13 mouse cellular contexts compared by ENCODE assay signal in the genomic region with DNA sequence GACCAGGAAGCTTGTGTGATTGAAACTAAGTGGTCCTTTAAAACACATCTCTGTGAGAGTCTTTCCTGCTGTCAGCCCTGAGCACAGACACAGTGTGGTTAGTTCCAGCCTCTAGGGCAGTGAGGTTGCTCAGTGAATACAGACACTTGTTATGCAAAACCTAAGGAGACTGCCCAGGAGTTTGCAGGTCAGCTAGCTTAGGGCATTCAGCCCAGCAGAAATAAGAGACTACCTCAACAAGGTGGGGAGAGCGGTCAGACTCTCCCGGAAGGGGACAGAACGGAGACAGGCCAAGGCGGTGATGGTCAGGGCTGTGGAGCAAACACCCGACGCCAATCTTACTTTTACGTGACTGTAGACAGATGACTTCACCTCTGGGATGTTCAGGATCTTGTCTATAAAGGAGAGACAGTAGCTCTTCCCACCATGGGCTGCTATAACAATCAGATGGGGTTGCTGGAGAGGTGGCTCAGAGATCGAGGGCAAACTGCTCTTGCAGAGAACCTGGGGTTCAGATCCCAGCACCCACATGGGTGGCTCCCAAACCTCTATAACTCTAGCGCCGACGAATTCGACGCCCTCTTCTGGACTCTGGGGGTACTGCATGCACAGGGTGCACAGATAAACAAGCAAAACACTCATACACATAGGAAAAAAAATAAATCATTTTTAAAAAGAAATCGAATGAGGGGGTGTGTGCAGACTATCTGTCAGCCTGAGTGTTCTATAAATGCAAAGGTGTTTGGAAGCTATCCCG. TPM values are rescaled to one million over a fixed set of nuclear protein-coding genes. Genes with fewer than 3 reads are reported as not detected.
DNase-seq lines count a peak whose midpoint lies in the region; TF ChIP-seq lines count a peak whose summit lies in the region.
"Had no signal": no experiment of that assay in that cellular context is flagged by ENCODE, and none has a peak within 500 bp of the region (broad histone marks: within the 10 kb centered on the region; RNA-seq: fewer than 3 reads in every experiment).

No protein-coding gene starts in this region.

- DNase-seq in gastrocnemius, adult 2 months, result peak; percentile 65
- DNase-seq in gastrocnemius, postnatal 25 days, result no peak
- DNase-seq in layer of hippocampus, adult 2 months (ENCODE audit: low spot score in 2 of 2), result no peak
- DNase-seq in layer of hippocampus, postnatal 25 days (ENCODE audit: extremely low spot score in 1 of 2, low spot score in 1 of 2), result no peak
- DNase-seq in A20 (ENCODE audit: low read depth, low spot score), result peak; percentile 39
- DNase-seq in R1 (ENCODE audit: low read depth, low spot score), result peak; percentile 66
- no peak for DNase-seq in retina, embryonic 14.5 days (ENCODE audit: low spot score)
- DNase-seq in right cerebral cortex, postnatal 36 days (ENCODE audit: low spot score in 2 of 2), result no peak
- DNase-seq: spleen, adult 18-20 months had no signal

- peak; percentile 62 for TF ChIP-seq CTCF in gastrocnemius, adult 2 months (IDR thresholded peaks at IDR 0.05)
- TF ChIP-seq CTCF in layer of hippocampus, adult 2 months (conservative IDR thresholded peaks at IDR 0.05), result peak; percentile 58

- intact Hi-C loops in gastrocnemius, adult 2 months (cut with DNase I), result no loop called here

- peak overlapping the region; percentile 94 for H3K27ac ChIP-seq in gastrocnemius, adult 2 months
- H3K27ac ChIP-seq in layer of hippocampus, adult 2 months, result no peak overlapping the region
- H3K27ac ChIP-seq: limb, embryonic 15.5 days; midbrain, embryonic 12.5 days had no signal

- no peak overlapping the region for H3K4me3 ChIP-seq in gastrocnemius, adult 2 months
- H3K4me3 ChIP-seq in layer of hippocampus, adult 2 months, result no peak overlapping the region
- H3K4me3 ChIP-seq: forebrain, embryonic 10.5 days; limb, embryonic 15.5 days; midbrain, embryonic 12.5 days had no signal

RNA-seq across cellular contexts. Expression of a gene that starts 30.5 kb away (rescaled TPM):
- total RNA-seq in gastrocnemius, adult 2 months (2021), result 10 to 100 TPM; 93.3 to 95.0 TPM
- total RNA-seq in gastrocnemius, postnatal 25 days (2021), result 10 to 100 TPM; 80.0 to 85.8 TPM
- 1 to 10 TPM; 3.7 to 4.9 TPM for total RNA-seq in layer of hippocampus, adult 2 months (2021)
- 1 to 10 TPM; 4.3 to 4.8 TPM for total RNA-seq in layer of hippocampus, postnatal 25 days (2021)

RNA-seq across cellular contexts. Expression of a gene that starts 44.7 kb away (rescaled TPM):
- total RNA-seq in gastrocnemius, adult 2 months (2021), result 1 to 10 TPM; 7.0 to 8.7 TPM
- 10 to 100 TPM in 1 of 2 experiments, 1 to 10 TPM in 1; 9.2 to 10.1 TPM for total RNA-seq in gastrocnemius, postnatal 25 days (2021)
- total RNA-seq in layer of hippocampus, adult 2 months (2021), result 10 to 100 TPM; 30.6 to 38.5 TPM
- 10 to 100 TPM; 47.8 to 51.6 TPM for total RNA-seq in layer of hippocampus, postnatal 25 days (2021)
- total RNA-seq: neutrophil, adult 5-6 weeks had no signal

Comparison
In these comparisons a context has a peak if more than half of its experiments do, and no peak if none do; other contexts are left out.
1. DNase-seq: peak in gastrocnemius, adult 2 months (single experiment), A20 (single experiment) and R1 (single experiment); none in gastrocnemius, postnatal 25 days (single experiment), layer of hippocampus, adult 2 months (0 of 2), layer of hippocampus, postnatal 25 days (0 of 2), retina, embryonic 14.5 days (single experiment) and right cerebral cortex, postnatal 36 days (0 of 2).
2. RNA of a gene that starts 30.5 kb away (total RNA-seq): 93.3 to 95.0 TPM in gastrocnemius, adult 2 months and 80.0 to 85.8 TPM in gastrocnemius, postnatal 25 days; 3.7 to 4.9 TPM in layer of hippocampus, adult 2 months and 4.3 to 4.8 TPM in layer of hippocampus, postnatal 25 days; every median in the first group is over 10 times any median in the second.